Mouse (Mus musculus): ENCODE measurements at regions not wholly inside any gene's neighbourhood (a gene's known extent, or its start where the extent isn't known, plus 50 kb on each side); places are given as distances from the start of the nearest gene placed in this dataset.

DNA sequence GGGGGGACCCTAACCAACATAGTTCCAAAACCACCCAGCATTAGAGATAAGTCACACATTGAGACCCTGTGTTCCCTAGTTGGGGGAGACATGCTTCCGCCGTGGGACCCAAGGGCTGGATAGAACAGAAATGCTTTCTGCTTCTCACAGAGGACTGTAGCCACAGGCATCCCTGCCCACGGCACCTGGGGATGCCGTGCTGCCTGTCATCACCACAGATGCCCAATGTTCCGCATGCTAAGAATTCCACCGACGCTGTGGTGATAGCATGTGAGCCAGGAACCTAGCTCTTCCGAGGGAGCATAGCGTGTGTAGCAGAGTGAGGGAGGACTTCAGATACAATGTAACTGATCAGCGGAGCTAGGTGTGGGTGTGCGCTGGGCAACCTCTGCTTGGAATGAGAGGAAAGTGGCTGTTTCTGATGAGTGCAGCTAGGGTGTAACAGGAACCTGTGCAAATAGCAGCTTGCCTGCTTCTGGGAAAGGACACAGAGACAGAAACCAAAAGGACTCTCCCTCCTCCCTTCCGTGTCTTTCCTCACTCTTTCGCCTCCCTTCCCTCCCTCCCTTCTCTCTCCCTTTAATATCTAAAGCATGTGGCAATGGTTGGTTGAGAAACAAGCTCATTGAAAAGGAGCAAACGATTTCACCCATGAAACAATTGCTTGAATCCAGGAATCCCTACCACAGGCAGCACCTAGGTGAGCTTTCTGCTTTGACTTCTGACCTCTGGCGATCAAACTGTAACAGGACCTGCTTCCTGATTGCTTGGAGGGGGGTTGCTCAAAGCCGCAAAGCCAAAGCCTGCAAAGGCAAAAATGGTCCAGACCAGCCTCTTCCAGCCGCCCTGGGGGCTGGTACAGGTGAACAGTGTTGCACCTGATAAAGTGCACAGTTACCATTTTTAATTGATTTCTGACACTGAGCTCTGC is 102.3 kb downstream of the Gm26897 start:
- DNase-seq (ENCODE audit: low read depth, low spot score): no peak

- no peak for DNase-seq (ENCODE audit: low read depth, low spot score)
Measured at GRCm38 (mm10) chr5:111836668-111837234, 103.0 kb downstream of the Gm26897 start.

GRCm38 (mm10) chr5:111842461-111842860 is 108.7 kb downstream of the Gm26897 start:
- DNase-seq (ENCODE audit: low read depth, low spot score): no peak

GRCm38 (mm10) chr5:111843622-111844239 is 110.0 kb downstream of the Gm26897 start:
- no peak for DNase-seq (ENCODE audit: low read depth, low spot score)

GRCm38 (mm10) chr5:111844528-111844927 is 110.8 kb downstream of the Gm26897 start:
- DNase-seq (ENCODE audit: low read depth, low spot score): no peak

GRCm38 (mm10) chr5:111848917-111849316 is 115.2 kb downstream of the Gm26897 start:
- no peak for DNase-seq (ENCODE audit: low read depth, low spot score)

- no peak for DNase-seq (ENCODE audit: low read depth, low spot score)
Measured at GRCm38 (mm10) chr5:111852682-111853081, 119.0 kb downstream of the Gm26897 start.

DNA sequence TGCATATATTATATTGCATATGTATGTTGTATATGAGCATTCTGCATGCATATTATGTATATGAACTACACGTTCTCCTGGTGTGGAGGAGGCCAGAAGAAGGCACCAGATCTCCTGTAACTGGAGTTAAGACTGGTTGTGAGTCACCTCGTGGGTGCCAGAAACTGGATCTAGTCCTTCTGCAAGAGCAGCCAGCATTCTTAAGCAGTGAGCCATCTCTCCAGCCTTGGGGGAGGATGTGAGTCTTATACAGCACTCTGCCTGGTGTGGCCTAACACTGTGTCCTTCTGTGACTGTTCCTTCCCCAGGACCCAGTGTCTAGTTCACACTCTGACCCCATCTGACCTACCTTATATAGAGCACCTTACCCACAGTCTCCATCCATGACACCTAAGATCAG is 121.6 kb downstream of the Gm26897 start:
- peak; percentile 89 for DNase-seq (ENCODE audit: low read depth, low spot score)

- DNase-seq (ENCODE audit: low read depth, low spot score): no peak
Measured at GRCm38 (mm10) chr5:111857200-111857599, 123.5 kb downstream of the Gm26897 start.

GRCm38 (mm10) chr5:111860436-111860835 is 126.7 kb downstream of the Gm26897 start:
- no peak for DNase-seq (ENCODE audit: low read depth, low spot score)

DNA sequence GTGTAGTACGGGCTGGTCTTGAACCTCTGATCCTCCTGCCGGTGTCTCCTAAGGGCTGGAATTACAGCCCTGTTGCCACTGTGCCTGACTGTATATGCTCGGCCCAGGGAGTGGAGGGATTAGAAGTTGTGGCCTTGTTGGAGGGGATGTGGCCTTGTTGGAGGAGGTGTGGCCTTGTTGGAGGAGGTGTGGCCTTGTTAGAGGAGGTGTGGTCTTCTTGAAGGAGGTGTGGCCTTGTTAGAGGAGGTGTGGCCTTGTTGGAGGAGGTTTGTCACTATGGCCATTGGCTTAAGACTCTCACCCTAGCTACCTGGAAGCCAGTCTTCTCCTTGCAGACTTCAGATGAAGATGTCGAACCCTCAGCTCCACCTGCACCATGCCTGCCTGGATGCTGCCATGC is 128.6 kb downstream of the Gm26897 start:
- no peak for DNase-seq (ENCODE audit: low read depth, low spot score)

DNA sequence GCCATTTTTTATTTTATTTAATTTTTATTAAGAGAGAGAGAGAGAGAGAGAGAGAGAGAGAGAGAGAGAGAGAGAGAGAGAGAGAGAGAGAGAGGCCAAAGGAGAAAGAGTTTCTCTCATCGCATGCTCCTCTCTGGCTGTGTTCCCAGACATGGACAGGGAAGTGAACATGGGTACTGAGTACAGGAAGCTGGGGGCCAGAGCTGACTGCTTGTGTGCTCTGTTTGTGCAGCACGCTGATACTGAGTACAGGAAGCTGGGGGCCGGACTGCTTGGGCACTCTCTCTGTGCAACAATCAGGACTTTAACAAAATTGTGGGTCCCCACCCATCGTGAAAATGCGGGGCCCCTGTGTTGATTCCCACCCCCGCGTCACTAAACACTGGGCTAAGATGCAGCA is 130.2 kb downstream of the Gm26897 start:
- no peak for DNase-seq (ENCODE audit: low read depth, low spot score)

DNA sequence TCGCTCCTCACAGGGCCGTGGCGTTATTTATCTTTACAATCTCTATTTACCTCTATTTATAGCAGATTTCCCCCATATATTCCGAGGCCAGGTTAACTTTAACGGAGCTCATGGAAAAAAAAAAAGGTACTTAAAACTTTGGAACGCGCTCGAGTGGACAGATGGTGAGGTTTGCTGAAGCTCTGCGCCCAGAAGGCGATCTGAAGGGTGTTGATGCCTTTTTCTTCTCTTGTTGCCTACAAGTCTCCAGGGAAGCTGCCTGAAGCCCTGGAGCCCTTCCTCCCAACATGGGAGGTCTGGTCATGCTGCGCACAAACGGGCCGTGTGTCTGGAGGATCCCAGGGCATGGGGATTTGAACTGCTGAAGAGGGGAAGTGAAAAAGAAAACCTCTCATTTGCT is 130.9 kb downstream of the Gm26897 start:
- DNase-seq (ENCODE audit: low read depth, low spot score): no peak

DNA sequence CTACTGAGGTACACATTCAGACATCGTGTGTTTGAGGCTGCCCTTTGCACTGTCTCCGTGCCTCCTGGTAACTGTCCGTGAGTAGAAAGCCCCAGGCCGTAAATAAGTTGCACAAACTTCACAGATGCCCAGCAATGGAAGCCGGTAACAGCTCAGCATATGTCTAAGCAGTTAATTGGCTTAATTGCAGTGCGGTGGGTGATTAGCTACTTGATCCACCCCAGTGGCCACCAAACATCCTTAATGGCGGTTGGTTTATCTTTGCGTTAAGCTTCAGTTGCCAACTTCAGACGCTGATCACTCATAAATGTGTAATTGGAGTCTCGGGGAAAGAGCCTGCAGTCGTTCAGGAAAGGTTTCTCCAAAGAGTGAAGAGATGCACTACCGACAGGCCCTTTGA is 135.3 kb downstream of the Gm26897 start:
- no peak for DNase-seq (ENCODE audit: low read depth, low spot score)

- peak; percentile 95 for DNase-seq (ENCODE audit: low read depth, low spot score)
Measured at GRCm38 (mm10) chr5:111877165-111877793, 143.6 kb downstream of the Gm26897 start.

DNA sequence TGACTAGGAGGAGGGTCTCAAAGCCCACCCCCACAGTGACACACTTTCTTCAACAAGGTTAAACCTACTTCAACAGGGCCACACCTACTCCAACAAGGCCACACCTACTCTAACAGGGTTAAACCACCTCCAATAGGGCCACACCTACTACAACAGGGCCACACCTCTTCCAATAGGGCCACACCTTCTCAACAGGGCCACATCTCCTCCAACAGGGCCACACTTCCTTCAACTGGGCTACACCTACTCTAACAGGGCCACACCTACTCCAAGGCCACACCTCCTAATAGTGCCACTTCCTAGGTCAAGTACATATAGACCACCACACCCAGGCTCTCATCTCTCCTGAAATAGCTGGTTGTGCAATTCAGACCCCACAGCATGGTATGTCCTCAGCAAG is 145.3 kb downstream of the Gm26897 start:
- peak; percentile 57 for DNase-seq (ENCODE audit: low read depth, low spot score)

DNA sequence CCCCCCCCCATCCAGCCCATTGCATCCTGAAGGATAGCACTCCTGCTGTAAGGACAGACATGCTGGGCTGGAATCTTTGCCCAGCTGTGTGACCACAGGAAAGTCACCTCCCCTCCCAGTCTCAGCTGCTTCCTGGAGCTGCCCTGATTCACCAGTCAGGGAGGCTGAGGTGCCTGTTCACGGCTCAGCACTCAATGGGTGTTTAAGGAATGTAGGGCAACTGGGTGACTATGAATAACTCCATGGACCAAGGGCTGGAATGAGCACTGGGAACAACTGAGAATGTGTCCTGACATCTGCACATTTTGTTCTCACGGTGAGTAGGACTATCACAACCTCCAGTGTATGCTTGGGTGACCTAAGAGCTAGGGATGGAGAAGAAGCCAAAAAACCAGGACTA is 146.5 kb downstream of the Gm26897 start:
- peak; percentile 90 for DNase-seq (ENCODE audit: low read depth, low spot score)

GRCm38 (mm10) chr5:111881517-111881916 is 147.8 kb downstream of the Gm26897 start:
- peak; percentile 96 for DNase-seq (ENCODE audit: low read depth, low spot score)

DNA sequence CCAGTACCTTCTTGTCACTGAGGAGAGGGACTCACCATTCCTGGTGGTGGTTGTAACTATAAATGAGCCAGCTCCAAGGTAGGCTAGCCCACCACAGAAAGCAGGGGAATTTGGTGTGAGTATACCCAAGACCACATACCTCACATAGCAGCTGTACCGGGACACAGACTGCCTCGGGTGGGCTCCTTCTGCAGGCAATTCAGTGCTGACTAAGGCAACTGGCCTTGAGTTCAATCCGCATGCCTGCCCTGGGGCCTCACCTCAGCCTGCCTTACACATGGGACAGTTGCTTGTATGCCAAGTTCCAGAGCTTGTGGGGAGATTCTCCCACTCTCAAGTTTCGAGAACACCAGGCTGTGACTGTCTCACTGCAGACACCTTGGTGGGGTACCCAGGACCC is 153.6 kb downstream of the Gm26897 start:
- DNase-seq (ENCODE audit: low read depth, low spot score): peak; percentile 79

GRCm38 (mm10) chr5:111890800-111891199 is 157.1 kb downstream of the Gm26897 start:
- DNase-seq (ENCODE audit: low read depth, low spot score): peak; percentile 100

DNA sequence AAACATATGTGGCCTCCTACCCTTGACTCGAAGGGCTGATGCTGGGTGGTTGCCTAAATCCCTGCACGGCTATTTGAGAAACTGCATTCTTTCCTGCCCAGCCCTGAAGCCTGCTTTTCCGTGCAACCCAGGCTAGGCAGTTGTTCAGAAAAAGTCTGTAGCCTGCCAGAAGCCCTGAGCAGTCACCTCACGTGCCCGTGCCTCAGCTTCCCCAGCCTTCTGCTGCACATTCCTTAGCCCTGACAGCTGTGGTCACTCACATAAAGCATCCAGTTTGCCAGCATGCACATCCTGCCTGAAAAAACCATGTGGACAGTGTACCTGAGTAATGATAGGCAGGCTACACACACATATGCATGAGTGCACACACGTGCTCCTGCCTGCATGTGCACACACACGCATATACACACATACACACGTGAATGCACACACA is 157.6 kb downstream of the Gm26897 start:
- peak; percentile 92 for DNase-seq (ENCODE audit: low read depth, low spot score)

- no peak for DNase-seq (ENCODE audit: low read depth, low spot score)
Measured at GRCm38 (mm10) chr5:111892956-111893355, 159.2 kb downstream of the Gm26897 start.

All from 3T3-L1 (cell line).